Mouse (Mus musculus): ENCODE results near the gene Mul1.

The Mul1 gene

DNA sequence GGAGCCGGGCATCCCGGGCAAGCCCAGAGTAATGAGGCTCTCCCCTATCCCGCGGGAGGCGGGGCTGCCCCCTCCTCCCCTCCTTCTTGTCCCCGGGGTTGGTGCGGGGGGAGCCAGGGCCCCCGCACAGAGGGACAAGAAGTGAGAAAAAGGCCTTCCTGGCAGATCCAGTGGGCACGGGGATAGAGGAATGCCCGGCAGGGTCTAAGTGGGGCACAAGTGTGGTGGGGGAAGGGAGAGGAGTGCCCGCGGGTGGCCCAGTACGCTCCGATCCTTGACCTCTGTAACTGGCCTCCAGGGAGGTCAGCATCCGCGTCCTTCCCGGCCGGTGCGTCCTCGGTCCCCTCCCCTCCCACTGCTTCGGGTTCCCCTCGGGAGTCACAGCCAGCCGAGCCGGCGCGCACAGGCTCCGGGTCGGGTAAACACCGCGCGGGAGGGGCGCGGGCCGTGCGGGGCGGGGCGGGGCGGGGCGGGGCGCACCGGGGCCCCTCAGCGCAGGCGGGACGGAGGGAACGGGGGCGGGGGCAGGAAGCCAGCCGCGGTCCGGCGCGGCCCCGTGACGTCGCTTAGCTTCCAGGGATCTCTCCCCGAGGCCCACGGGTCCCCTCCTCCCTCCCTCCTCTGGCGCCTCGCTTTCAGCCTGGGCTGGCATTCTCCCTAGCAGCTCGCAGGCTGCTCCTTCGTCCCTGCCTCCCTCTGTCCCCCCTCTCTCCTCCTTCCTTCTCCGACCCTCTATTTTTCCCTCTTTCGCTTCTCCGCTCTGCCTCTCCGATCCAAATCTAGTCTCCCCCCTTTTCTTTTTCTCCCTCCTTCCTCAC, 19.5 kb downstream of the Mul1 start, which contains the start of gene Camk2n1:
Gene Camk2n1 (plus strand): TSS at position 562 of the 818 bp plus-strand sequence.
- CTCF ChIA-PET: interaction anchor here in 3 of 4 experiments (0.8 to 1.5 kb wide), 4 partner anchors 51 to 403 kb away, joined by 3 to 4 read pairs (median 4); no protein-coding TSS in a partner anchor
- POLR2A ChIA-PET: interaction anchor here in 3 of 4 experiments (0.6 to 4.0 kb wide), 22 partner anchors 9 to 340 kb away, joined by 3 to 17 read pairs (median 4); partner anchors contain the start of genes Fam43b (in 1 of the 3), Mul1 (in 1 of the 3) and Pla2g2d (in 1 of the 3)

DNA sequence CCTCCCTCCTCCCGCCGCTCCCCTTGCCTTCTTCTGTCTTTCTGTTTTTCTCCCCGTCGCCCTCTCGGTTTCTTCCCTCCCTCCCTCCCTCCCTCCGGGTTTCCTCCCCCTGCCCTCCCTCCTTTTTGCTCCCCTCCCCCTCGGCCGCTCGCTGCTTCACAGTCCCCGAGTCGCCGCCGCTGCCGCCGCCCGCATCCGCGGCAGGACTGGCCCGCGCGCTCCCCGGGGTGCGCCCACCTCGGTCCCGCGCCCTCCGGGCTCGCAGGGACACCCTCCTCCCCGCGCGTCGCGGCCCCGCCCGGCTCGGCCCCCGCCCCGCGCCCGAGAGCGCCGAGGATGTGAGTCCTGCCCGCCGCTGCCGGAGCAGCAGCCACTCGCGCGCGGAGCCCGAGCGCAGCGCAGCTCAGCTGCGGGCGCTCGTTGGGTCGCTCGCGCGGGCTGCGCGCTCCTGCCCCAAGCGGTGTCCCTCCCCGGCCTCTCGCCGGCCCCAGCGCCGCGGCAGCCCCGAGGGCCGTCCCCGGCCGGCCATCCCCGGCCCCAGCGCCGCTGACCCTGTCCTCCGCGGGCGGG, 20.2 kb downstream of the Mul1 start:
- ChIA-PET CTCF (interaction anchor here in 2 of 4 experiments (1.1 to 2.2 kb wide), 2 partner anchors 8 to 402 kb away, joined by 3 to 6 read pairs; no protein-coding TSS in a partner anchor), POLR2A (interaction anchor here in 3 of 4 experiments (0.5 to 4.0 kb wide), 17 partner anchors 8 to 339 kb away, joined by 3 to 17 read pairs (median 7); partner anchors contain the start of genes Mul1 (in 1 of the 3) and Pla2g2d (in 1 of the 3))

DNA sequence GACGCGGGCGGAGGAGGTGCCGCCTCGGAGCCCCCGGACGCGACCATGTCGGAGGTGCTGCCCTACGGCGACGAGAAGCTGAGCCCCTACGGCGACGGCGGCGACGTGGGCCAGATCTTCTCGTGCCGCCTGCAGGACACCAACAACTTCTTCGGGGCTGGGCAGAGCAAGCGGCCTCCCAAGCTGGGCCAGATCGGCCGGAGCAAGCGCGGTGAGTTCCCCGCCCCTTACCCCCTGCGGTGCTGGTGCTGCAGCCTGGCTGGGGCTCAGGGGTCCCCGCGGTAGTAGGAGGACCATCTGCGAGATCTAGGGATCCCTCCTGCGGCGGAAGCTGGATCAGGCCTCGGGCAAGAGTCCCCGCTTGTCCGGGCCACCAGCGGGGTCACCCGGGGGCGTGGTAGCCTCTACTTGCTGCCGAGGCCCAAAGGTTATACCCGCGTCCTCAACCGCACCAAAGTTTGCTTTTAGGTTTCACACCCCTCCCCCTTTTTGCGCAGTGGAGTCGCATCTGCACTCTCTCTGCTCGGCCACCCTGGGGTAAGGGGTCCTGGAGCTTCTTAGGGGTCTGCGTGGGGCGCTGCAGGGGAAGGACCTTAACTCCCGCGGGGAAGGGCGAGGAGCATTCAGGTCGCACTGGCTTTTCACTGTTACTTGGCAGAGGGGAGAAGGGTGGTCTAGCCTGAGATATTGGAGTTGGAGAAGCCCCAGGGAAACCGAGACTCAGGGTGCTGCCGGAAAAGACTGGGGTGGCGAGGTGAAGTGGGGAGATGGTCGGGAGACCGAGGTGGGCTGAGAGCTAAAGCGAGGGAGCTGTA, 20.9 kb downstream of the Mul1 start:
- ChIA-PET POLR2A (interaction anchor here in 3 of 4 experiments (0.5 to 2.2 kb wide), 10 partner anchors 8 to 552 kb away, joined by 3 to 10 read pairs (median 4); no protein-coding TSS in a partner anchor), CTCF (interaction anchor here in 2 of 4 experiments (0.8 to 2.2 kb wide), 5 partner anchors 8 to 401 kb away, joined by 3 to 11 read pairs (median 4); no protein-coding TSS in a partner anchor)

DNA sequence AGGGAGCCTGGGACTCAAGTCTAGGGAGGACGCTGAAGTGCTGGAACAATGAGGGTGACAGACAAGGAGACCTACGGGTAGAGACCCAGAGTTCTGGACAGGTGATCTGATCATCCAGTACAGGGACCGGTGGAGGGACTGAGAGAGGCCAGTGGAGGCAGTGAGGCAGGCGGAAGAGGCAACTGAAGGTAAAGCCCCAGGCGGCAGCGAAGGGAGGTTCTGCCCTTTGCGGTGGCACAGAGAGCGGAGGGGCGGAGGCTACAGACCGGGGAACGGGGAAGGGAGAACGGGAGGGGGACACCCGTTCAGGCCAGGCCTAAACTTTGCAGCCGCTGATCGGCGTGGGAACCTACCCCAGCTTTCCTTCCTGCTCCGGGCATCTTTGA, 21.5 kb downstream of the Mul1 start:
- ChIA-PET CTCF (interaction anchor here in 3 of 4 experiments (0.6 to 2.2 kb wide), 6 partner anchors 9 to 400 kb away, joined by 3 to 11 read pairs (median 4); no protein-coding TSS in a partner anchor), POLR2A (interaction anchor here (0.6 to 2.2 kb wide), 12 partner anchors 8 to 552 kb away, joined by 3 to 10 read pairs (median 4); no protein-coding TSS in a partner anchor)

DNA sequence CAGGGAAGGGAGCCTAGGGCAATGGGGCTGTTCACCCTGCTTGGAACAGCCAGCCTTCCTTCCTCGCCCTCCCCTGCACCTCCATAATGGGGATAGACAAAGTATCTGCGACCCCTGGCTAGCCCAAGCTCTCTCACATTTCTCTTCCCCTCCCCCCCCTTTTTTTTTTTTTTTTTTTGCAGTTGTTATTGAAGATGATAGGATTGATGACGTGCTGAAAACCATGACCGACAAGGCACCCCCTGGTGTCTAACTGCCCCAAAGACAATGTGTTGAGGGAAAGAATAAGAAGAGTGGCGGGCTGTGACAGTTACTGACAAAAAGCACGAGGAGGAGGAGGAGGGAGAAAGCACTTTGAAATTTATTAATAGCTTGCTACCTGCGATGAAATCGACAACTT, 22.1 kb downstream of the Mul1 start:
- POLR2A ChIA-PET: interaction anchor here (0.6 to 2.1 kb wide), 11 partner anchors 8 to 551 kb away, joined by 3 to 10 read pairs (median 4); no protein-coding TSS in a partner anchor
- CTCF ChIA-PET: interaction anchor here (0.6 to 2.2 kb wide), 7 partner anchors 9 to 749 kb away, joined by 3 to 15 read pairs (median 4); no protein-coding TSS in a partner anchor

DNA sequence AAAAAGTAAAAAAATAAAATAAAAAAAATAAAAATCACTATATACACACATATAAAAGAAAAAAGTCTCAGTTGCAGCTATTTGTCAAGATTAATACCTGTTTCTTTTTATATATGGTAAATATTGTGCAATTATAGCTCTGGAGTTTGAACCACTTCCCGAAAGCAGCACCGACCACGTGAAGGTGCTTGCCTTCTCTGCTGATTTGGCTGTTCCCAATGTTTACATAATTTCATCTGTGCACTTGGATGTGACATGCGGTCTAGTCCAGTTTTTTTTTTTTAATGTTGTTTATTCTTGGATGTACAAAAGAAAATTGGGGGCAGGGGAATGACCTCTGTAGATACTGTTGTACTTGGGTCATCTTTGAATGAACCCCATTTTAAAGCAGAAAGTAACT, 22.6 kb downstream of the Mul1 start:
- ChIA-PET CTCF (interaction anchor here in 2 of 4 experiments (1.3 to 2.2 kb wide), 3 partner anchors 10 to 399 kb away, joined by 4 to 11 read pairs (median 6); no protein-coding TSS in a partner anchor), POLR2A (interaction anchor here in 3 of 4 experiments (0.6 to 1.9 kb wide), 9 partner anchors 8 to 551 kb away, joined by 3 to 10 read pairs (median 4); no protein-coding TSS in a partner anchor)

DNA sequence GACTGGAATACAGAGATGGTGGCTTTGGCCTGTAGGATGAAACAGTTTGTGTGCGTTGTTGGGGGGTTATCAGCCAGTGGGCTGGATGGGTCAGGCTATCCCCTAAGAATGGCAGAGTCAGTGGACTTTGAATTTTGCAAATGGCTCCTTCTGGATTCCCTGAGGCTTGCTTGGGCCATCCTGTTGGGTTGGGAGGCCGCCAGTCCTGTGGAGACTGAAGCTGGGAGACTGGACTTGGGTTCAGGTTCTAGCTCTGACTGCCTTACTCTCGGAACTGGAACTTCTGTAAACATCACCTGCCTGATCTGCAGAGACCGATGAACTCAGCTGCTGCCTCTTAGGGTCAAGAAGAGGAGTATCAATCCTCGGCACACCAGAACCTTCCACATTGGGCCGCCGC, 23.7 kb downstream of the Mul1 start:
- ChIA-PET POLR2A (interaction anchor here (0.6 to 4.2 kb wide), 9 partner anchors 8 to 336 kb away, joined by 3 to 23 read pairs (median 3); no protein-coding TSS in a partner anchor), CTCF (interaction anchor here in 2 of 4 experiments (1.4 to 1.5 kb wide), 2 partner anchors 132 to 401 kb away, joined by 3 read pairs; partner anchors contain the start of gene Pink1 (in 1 of the 2))

DNA sequence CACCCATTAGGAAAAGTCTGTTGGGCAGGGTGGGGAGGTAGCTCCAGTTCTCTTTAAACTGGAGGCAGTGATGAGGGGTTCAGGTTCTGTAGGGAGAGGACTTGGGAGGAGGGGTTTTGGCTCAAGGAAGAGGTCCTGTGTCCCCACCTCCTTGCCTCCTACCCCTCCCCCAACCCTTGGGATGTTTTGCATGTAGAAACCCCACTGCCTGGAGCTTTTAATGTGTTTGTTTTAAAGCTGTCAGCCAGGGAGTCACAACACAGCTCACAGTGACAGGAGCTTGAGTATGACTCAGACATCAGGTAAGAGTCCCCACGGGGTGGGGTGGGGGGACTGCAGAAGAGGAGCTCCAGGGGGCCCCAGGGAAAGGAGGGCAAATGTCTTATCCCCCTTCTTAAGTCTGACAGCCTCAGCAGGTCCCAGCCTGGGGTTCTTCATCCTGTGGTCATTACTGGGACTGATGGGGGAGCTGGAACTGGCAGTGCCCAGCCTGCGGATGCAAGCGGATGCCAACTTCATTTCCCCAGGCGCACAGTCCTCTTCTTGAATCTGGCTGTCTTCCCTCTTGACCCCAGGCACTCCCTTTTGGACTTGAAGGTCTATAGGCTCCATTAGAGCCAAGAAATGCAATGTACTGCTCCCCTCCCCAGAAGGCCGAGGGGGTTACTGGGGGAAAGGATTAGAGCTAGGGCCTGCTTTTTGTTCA, 24.4 kb downstream of the Mul1 start:
- ChIA-PET POLR2A (interaction anchor here (0.6 to 4.2 kb wide), 10 partner anchors 9 to 335 kb away, joined by 3 to 23 read pairs (median 3); no protein-coding TSS in a partner anchor), CTCF (interaction anchor here (0.6 to 1.5 kb wide), 9 partner anchors 10 to 546 kb away, joined by 3 to 7 read pairs (median 3); partner anchors contain the start of gene Pink1 (in 1 of the 4))

DNA sequence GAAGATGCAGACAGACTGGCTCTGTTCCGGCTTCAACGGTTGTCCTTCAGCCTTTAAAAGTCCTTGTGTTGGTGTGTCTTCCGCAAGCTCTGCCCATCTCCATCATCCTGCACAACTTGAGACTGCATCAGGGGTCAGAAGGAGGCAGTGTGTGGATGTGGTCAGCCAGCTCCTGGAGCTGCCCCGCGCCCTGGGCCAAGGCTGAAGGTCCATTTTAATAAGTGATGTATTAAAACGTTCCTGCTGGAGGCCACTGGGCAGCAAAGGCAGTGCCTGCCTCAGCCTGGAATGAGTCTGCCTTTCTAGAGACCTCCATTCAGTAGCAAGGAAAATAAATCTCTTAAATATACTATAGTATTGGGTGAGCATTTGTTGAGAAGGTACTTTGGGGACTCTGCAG, 25.3 kb downstream of the Mul1 start:
- POLR2A ChIA-PET: interaction anchor here in 3 of 4 experiments (0.6 to 4.2 kb wide), 4 partner anchors 10 to 187 kb away, joined by 5 to 23 read pairs (median 8); no protein-coding TSS in a partner anchor
- CTCF ChIA-PET: interaction anchor here in 3 of 4 experiments (0.6 to 1.5 kb wide), 5 partner anchors 9 to 397 kb away, joined by 3 to 13 read pairs (median 3); no protein-coding TSS in a partner anchor

DNA sequence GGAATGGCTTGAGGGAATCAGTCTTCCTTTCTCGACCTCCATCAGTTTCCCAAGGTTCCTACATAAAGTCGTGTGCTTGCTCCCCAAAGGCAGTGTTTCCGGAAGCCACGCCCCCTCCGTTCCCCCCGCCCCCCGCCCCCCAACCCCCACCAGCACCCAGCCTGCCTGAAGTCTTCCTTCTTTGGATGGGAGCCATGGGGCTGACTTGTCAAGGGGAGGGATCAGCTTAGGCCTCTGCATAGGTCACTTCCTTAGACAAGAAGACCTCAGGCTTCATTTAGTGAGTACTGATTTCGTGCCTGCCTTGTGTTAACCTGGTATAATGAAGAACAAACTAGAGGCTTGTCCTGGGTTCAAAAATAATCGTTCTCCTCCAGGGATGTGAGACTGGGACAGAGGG, 26.4 kb downstream of the Mul1 start:
- POLR2A ChIA-PET: interaction anchor here in 3 of 4 experiments (0.6 to 4.2 kb wide), 7 partner anchors 9 to 322 kb away, joined by 3 to 23 read pairs (median 5); partner anchors contain the start of gene Camk2n1 (in 1 of the 3)
- CTCF ChIA-PET: interaction anchor here in 2 of 4 experiments (0.6 to 1.0 kb wide), 3 partner anchors 390 to 870 kb away, joined by 3 to 10 read pairs (median 6); partner anchors contain the start of gene Otud3 (in 1 of the 2)

DNA sequence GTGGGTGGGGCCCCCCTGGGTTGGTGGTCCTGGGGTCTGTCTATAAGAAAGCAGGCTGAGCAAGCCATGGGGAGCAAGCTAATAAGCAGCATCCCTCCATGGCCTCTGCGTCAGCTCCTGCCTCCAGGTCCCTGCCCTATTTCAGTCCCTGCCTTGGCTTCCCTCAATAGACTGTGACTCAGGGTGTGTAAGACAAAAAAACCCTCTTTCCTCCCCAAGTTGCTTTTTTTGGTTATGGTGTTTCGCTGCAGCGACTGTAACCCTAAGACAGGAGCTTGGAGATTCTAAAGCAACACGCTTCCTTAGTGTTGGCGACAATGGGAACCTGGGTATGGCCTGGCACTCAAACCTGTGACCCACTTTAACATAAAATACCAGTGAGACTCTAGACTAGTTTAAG, 27.0 kb downstream of the Mul1 start:
- CTCF ChIA-PET: interaction anchor here in 2 of 4 experiments (0.6 to 1.0 kb wide), 4 partner anchors 14 to 869 kb away, joined by 3 to 10 read pairs (median 3); partner anchors contain the start of gene Otud3 (in 1 of the 2)
- POLR2A ChIA-PET: interaction anchor here in 3 of 4 experiments (0.6 to 4.2 kb wide), 9 partner anchors 8 to 368 kb away, joined by 3 to 23 read pairs (median 3); partner anchors contain the start of gene Camk2n1 (in 1 of the 3)

DNA sequence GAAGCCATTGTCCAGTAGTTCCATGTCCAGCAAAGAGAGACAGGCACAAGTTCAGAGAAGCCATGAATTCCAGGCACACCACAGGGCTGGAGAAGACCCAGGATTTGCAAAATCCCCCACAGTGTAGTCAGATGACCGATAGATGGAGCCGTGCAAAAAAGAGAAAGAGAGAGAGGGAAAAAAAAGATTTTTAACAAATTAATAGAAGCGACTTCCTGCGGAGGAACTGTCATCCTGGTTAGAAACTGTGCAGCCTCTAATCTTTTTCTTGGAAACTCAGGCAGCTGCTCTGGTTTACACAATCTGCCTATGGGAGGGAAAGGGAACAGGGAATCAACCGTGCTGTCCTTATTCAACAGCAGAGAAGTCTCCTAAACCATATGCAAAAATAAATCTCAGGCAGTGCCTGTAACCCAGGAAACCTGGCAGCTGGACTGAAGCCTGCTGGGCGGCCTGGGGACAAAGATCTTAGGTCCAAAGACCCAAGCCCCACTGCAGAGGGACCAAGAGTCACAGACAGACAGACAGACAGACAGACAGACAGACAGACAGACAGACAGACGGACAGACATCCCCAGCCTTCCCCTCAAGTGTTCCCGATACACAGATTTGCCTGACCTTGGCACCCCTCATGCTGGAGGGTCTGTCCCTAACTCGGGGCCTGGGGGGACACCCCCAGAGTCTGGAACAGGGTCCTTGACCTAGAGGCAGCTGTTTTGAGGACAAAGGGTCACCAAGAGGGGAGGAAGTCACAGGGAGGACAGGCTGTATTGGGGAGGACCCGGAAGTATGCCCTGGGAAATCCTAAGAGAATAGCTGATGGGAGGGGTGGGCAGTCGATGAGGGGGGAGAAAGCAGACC, 28.7 kb downstream of the Mul1 start:
- CTCF ChIA-PET: interaction anchor here in 2 of 4 experiments (0.9 to 1.9 kb wide), 6 partner anchors 15 to 758 kb away, joined by 3 to 9 read pairs (median 4); no protein-coding TSS in a partner anchor
- POLR2A ChIA-PET: interaction anchor here (0.6 to 3.9 kb wide), 18 partner anchors 8 to 286 kb away, joined by 3 to 28 read pairs (median 6); partner anchors contain the start of gene Camk2n1 (in 2 of the 4)

DNA sequence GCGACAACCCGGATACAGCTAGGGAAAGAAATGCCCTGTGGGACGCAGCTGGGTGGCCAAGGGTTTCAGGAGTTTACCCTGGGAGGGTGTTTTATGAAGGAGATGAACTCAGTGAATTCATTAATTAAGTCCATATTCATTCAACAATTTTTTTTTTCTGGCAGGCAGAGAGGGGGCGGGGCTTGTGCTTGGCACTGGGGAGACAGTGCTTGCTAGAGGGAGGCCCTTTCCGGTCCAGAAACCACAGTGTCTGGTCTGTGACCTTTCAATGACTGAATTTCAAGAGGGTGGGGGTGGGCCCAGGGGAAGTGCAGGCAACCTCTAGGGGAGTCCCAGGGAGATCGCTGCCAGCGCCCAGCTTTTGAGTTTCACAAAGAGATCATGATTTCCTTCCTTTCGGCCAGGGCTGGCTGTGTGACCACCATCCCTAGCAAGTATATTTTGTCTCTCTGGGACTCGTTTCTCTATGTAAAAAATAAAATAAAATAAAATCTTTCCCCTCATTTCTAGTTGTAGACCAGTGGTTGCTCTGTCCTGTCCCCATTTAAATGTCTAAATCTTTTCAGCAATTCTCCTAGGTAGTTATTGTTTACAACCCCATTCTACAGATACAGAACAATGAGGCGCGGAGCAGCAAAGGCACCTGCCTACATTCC, 29.5 kb downstream of the Mul1 start:
- ChIA-PET CTCF (interaction anchor here (0.6 to 1.9 kb wide), 20 partner anchors 15 to 757 kb away, joined by 3 to 14 read pairs (median 4); no protein-coding TSS in a partner anchor), POLR2A (interaction anchor here (0.6 to 3.9 kb wide), 30 partner anchors 8 to 448 kb away, joined by 3 to 28 read pairs (median 4); partner anchors contain the start of gene Camk2n1 (in 2 of the 4))

DNA sequence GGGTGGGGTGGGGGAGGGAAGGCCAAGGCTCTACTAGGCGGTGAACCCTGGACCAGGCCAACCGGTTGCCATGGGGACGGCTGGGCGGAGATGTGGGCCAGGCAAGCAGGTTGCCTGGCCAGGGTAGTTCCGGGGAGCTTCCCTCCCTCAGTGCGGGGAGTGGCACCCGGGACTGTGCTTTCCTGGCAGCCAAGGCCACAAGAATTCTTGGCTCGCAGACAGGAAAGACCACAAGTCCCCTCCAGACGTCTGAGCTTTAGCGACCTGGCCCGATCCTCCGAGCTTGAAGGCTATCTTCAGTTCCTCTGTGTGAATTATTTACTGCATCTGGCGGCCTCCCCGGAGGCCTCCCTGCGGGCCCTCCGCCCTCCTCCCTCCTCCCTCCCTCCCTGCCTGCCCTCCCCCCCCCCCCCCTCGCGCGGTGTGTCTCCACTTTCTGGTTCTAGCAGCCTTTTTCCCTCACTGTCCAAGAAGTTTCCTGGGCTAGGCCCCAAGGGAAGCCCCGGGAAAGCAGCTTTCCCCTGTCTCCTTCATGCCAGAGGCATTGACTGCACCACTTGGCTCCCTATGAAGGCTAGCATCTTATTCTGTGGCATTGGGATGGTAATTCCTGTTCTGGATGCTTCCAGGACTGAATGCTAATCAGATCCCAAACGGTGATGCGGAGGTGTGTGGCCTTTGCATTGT, 30.3 kb downstream of the Mul1 start:
- CTCF ChIA-PET: interaction anchor here (0.5 to 1.9 kb wide), 23 partner anchors 16 to 870 kb away, joined by 3 to 19 read pairs (median 3); no protein-coding TSS in a partner anchor
- POLR2A ChIA-PET: interaction anchor here (0.5 to 3.9 kb wide), 34 partner anchors 8 to 1157 kb away, joined by 3 to 28 read pairs (median 4); partner anchors contain the start of gene Camk2n1 (in 2 of the 4)

Data from embryonic stem cell, embryonic (primary cell).